Mouse (Mus musculus) testis, postnatal 10 days (tissue): ENCODE results near the gene Timm10.

Experiments used
- DNase-seq: peaks from one replicate; pipeline ENCODE4 v3.0.0; 2021; ENCODE audit warnings: low spot score

Gene Timm10

DNA sequence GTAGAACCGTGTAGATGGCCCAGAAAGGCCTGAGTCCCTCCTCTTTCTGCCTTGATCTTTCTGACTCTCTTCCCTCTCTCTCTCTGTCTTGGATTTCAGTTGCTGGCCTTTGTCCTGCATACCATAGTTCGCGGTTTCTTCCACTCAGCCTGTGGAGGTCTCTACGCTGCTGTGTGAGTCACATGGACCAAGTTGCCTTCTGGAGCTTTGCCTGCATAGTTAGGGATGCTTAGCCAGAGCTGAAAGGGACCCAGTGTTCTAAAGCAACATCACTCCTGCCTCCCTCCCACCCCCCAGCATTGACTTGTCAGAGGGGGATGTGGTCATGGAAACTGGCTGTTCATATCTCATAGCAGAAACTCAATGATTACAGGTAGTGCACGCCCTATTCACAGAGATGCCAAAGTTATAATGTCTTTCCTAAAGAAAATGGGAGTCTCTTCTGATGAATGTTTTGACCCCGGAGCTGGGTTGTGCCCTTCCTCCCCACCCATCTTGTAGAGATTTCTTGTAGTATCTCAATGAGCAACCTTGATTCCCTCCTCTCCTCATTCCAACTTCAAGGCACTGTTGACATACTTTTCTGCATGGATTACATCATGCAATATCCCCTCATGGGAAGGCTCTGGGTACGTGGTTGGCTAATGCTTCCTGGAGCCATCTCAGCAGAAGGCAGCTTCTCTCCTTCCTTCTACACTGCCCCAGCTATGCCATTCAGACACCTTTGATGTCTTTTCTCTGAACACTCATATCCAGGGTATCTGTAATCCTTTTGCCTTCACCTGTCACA, 33.4 kb downstream of the Timm10 start:
- DNase-seq: no peak

DNA sequence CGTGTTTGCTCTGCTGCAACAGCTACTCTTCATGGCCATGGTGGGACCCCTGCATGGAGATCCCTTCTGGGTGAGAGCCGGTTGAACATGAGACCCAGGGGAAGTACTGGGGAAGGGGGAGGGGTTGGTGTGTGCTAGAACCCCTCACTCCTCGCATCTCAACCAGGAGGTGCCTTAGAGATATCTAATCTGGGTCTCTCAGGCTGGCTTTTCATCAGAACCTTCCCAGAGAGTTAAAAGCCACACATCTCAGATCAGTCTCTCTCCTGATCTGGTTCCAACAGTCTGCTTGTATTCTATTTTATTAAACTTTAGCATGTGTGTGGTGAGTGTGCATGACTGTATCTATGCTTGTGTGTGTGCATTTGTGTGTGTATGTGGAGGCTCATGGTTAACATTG, 34.6 kb downstream of the Timm10 start:
- DNase-seq: no peak

DNA sequence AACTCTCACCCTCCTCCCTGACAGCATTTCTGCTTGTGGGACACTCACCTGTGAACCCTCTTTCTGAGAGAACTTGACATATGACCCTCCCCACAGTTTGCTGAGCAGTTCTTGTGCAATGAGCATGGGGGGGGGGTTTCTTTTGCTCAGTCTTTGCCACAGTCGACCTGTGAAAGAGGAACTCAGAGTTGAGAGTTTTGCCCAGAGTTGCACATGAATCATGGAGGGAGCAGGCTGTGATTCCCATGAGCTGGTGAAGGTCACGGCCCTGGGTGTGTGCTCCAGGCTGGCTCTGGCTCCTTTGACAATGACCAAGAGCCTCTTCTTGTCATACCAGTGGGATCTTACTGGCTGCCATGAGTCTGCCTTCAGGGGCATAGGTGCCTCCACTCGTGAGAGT, 35.4 kb downstream of the Timm10 start:
- no peak for DNase-seq

DNA sequence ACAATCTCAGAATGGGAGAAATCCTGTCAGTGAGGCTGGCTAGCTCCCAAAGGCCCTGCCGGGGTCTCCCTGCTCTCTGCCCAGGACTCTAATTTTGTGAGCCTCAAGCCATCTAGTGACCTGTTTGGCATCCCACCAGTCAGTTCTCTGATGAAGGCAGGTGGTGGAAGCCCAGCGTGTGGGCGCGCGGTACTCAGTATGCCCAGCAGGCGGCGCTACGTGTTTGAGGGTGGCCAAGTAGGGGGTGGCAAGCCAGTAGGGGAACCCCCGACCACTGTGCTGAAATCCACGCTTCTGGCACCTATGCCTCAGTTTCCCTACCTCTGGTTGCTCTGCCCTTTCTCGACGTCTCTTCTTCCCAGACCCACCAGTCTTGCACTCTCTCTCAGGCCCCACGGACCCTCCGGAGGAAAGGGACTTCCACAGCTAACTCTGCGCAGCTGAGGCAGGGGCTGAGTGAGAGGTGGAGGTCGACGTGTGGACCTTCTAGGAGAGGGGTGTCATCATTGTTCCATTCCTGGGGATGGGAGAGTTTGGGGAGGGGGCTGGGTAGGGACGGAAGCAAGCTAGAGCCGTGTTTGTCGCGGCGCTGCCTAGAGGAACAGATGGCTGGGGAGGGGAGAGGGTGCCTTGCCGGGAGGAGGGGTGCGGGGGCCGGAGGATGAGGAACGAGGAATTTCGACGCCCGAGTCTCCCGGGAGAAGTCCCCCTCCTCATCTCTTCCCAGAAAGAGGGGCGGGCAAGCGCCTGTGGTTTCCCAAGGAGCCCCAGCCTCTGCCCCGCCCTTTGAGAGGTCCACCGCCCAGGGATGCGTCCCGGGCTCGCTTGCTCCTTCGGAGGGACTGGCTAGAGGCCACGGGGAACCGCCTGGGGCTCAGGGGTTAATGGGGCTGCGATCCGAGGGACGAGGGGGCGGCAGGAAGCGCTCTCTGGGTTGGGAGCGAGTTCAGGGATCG, 39.1 kb downstream of the Timm10 start:
- DNase-seq: peak; percentile 84

DNA sequence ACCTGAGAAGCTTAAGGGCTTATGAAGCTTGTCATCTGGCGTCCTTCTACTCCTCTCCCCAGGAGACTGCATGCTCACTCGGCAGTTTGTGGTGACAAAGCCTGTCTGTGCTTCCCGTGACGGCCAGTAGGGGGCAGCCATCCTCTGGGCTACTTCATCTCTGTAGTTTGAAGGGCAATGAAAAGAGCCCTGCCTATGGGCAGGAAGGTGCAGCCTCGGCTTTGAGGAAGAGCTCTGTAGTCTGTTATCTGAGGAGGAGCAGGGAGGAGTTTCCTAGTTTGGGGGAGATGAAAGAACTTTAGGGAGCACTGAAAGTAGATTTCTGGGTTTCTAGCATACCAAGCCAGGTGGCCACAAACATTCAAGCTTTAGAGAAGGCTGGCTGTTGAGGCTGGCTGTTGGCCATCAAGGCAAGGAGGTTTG, 41.7 kb downstream of the Timm10 start:
- peak; percentile 83 for DNase-seq

DNA sequence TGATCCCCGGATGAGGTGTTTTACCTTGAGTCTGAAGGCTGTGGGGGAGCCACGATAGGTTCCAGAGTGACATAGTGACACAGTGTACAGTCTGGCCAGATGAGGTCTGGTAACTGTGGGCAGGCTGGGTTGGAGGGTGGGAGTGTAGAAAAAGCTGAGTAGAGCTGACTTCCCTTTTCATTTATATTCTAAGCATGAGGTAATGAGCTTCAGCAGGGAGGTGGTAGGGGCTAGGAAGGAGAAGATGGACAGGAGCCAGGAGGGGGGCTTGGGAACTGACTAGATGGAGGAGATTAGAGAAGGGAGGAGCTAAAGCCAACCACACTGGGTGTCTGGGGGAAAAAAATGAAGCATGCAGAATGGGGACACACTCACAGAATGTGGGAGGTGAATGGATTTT, 42.2 kb downstream of the Timm10 start:
- no peak for DNase-seq

DNA sequence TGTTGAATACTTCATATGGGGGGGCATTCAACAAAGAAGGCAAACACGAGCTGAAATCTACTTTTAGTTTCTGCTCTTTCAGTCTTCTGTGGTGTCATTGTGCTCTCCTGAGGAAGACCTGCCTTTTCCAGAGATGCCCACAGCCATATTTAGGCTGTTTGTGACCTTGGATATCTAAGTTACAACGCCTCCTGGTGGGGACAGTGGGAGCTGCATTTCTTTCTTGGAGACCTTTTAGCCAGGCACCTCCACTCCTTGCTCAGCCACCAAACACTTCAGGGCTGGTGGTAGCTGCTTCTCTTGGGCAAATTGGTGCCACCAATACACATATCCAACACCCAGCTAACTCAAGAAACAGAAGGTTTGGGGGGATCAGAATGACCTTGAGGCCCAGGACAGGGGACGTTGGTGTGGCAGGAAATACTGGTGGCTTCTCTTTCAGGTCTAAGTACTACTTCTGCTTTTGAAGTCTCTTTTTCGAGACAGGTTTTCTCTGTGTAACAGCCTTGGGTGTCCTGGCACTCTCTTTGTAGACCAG, 43.9 kb downstream of the Timm10 start:
- DNase-seq: no peak

DNA sequence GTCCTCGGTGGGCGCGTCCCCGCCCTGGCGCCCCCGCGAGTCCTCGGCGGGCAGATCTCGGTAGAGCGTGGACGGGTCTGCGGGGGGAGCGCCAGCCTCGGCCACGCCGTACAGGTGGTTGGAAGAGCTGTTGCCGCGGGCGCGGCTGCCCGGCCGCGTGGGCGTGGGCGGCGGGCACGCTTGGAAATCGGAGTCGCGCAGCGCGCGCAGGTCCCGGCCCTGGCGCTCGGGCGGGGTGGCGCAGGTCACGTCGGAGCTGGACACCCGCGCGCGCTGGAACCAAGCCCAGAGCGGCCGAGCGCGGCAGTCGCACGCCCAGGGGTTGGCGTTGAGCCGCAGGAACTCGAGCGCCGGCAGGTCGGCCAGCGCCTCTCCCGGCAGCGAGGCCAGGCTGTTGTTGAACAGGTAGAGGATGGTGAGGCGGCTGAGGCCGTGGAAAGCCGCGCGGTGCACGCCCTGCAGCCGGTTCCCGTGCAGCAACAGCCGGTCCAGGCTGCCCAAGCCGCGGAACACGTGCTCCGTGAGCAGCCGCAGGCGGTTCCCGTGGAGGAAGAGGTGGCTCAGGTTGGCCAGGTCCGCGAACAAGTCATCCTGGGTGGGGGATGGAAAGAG, 45.4 kb downstream of the Timm10 start:
- peak; percentile 71 for DNase-seq

DNA sequence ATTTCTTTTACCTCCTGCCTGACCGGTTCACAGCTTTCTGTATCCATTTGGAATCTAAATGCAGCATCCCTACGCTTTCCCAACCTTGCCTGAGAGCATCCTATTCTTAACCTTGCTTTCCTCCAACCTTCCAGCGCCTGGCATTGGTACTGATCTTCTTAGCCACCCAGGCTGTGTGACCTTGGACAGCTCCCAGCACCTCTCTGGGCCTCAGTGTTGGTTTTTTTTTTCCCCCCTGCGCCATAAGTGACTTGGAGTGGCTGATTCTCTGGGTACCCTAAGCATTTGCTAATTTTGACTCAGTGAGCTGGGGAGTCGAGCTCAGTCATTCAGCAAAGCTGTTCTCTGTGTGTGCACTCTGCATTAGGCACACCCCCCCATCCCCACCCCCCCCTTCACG, 49.0 kb downstream of the Timm10 start:
- DNase-seq: no peak
